Mouse (Mus musculus): ENCODE measurements at regions not wholly inside any gene's neighbourhood (a gene's known extent, or its start where the extent isn't known, plus 50 kb on each side); places are given as distances from the start of the nearest gene placed in this dataset.

GRCm38 (mm10) chr4:55708808-55709207, 176.5 kb upstream of the Klf4 start:
- Histone ChIP-seq H3K27me3 (no peaks in the 10 kb centered on the region), H3K27ac (no peak overlapping the region), H3K9ac (no peak overlapping the region), H3K9me3 (replicated peaks) (no peaks in the 10 kb centered on the region), H3K4me2 (no peak overlapping the region), H3K4me1 (peaks cover 15% of the 10 kb centered on the region), H3K36me3 (no peaks in the 10 kb centered on the region), H3K4me3 (replicated peaks) (no peak overlapping the region)
- 84% methylated on average over 2 of the region's 2 CpGs for whole genome bisulfite sequencing
- no peak for ATAC-seq (replicated peaks; ENCODE audit: low FRiP score)

GRCm38 (mm10) chr4:55707916-55708315, 175.7 kb upstream of the Klf4 start:
- H3K27me3 ChIP-seq: no peaks in the 10 kb centered on the region
- no peak overlapping the region for H3K4me3 ChIP-seq (replicated peaks)
- H3K27ac ChIP-seq: no peak overlapping the region
- peaks cover 15% of the 10 kb centered on the region for H3K4me1 ChIP-seq
- no peaks in the 10 kb centered on the region for H3K36me3 ChIP-seq
- no peak overlapping the region for H3K9ac ChIP-seq
- H3K4me2 ChIP-seq: no peak overlapping the region
- H3K9me3 ChIP-seq (replicated peaks): no peaks in the 10 kb centered on the region
- WGBS: 77% methylated on average over 10 of the region's 10 CpGs
- no peak for ATAC-seq (replicated peaks; ENCODE audit: low FRiP score)

DNA sequence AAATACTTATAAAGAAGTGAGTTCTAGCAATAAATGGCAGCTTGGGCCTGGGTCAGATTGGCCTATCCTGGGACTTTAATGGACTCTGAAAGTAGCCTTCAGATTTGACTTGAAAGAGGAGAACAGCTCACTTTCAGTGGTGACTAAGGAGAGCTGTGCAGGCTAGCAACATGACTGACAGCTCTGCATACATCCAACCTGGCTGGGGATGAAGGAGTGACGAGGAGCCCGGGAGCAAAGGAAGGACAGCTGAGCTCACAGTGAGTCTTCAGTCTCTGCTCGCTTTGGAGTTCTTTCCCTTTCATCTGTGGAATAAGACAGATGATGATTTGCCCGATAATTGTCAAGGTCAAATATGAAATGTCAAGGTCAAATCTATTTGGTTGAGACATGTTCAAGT, 172.7 kb upstream of the Klf4 start:
- WGBS: 84% methylated on average over 4 of the region's 4 CpGs

DNA sequence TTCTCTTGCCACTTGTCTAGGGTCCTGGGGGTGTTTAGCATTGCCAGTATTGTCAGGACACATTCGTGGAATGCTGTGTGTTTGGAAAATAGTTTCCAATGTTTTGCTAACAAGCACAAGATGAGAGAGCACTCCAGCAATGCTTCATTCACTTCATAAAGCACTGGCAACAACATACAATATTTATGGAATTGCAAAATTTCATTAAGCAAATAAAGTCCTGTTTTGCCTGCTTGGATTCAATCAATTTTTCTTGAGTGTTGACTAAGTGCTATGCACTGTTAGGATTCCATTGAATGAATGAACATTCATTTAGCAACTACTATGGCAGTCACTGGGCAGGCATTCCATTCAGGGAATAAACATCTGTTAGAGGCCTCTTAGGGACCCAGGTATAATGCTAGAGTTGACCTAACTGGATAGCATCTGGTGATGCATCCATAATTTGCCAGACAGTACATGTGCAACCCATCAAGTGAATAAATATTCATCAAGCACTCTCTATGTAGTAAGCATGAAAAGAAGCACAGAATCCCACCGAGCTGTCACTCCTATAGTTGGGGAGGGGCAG, 171.2 kb upstream of the Klf4 start:
- H3K9me3 ChIP-seq (replicated peaks): no peaks in the 10 kb centered on the region
- 86% methylated on average over 2 of the region's 2 CpGs for WGBS

More for the DNA sequence above, 172.7 kb upstream of the Klf4 start:
- no peak overlapping the region for H3K4me2 ChIP-seq
- H3K9ac ChIP-seq: no peak overlapping the region
- H3K4me1 ChIP-seq: no peaks in the 10 kb centered on the region
- H3K27ac ChIP-seq: no peak overlapping the region
- H3K36me3 ChIP-seq: no peaks in the 10 kb centered on the region
- ATAC-seq (replicated peaks; ENCODE audit: low FRiP score): no peak
- H3K9me3 ChIP-seq (replicated peaks): no peaks in the 10 kb centered on the region
- no peaks in the 10 kb centered on the region for H3K27me3 ChIP-seq
- H3K4me3 ChIP-seq (replicated peaks): no peak overlapping the region

DNA sequence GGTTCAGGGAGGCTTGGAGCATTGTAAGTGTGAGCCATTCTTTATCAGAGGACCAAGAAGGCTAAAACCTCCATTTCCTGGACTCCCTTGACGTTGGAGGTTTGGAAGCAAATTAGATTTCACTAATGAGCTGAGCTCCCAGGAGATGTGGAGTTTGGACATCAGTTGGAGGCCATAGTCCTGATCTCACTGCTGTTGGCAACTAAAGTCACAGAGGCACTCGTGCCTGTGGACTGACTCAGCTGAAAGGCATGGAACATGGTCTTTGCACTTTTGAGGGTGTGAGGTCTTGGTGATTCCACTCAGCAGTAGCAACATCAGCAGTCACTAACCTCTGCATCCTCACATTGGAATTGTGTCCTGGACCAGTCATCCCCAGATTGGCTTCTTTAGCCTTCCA, 169.1 kb upstream of the Klf4 start:
- no peak overlapping the region for H3K9ac ChIP-seq
- H3K9me3 ChIP-seq (replicated peaks): no peaks in the 10 kb centered on the region
- no peak overlapping the region for H3K27ac ChIP-seq
- no peak for ATAC-seq (replicated peaks; ENCODE audit: low FRiP score)
- H3K36me3 ChIP-seq: no peaks in the 10 kb centered on the region
- H3K27me3 ChIP-seq: no peaks in the 10 kb centered on the region
- no peaks in the 10 kb centered on the region for H3K4me1 ChIP-seq
- no peak overlapping the region for H3K4me3 ChIP-seq (replicated peaks)
- WGBS: 76% methylated on average over 2 of the region's 2 CpGs
- H3K4me2 ChIP-seq: no peak overlapping the region

More for the DNA sequence above, 171.2 kb upstream of the Klf4 start:
- no peaks in the 10 kb centered on the region for H3K4me1 ChIP-seq
- H3K27ac ChIP-seq: no peak overlapping the region
- no peak overlapping the region for H3K4me3 ChIP-seq (replicated peaks)
- H3K27me3 ChIP-seq: no peaks in the 10 kb centered on the region
- H3K4me2 ChIP-seq: no peak overlapping the region
- no peak for ATAC-seq (replicated peaks; ENCODE audit: low FRiP score)
- H3K36me3 ChIP-seq: no peaks in the 10 kb centered on the region
- H3K9ac ChIP-seq: no peak overlapping the region

- no peaks in the 10 kb centered on the region for H3K9me3 ChIP-seq (replicated peaks)
- no peak overlapping the region for H3K27ac ChIP-seq
- no peak overlapping the region for H3K4me2 ChIP-seq
- no peaks in the 10 kb centered on the region for H3K4me1 ChIP-seq
- H3K9ac ChIP-seq: no peak overlapping the region
- ATAC-seq (replicated peaks; ENCODE audit: low FRiP score): no peak
- no peaks in the 10 kb centered on the region for H3K27me3 ChIP-seq
- H3K4me3 ChIP-seq (replicated peaks): no peak overlapping the region
- H3K36me3 ChIP-seq: no peaks in the 10 kb centered on the region
- 61% methylated on average over 8 of the region's 8 CpGs for WGBS
These were observed 167.7 kb upstream of the Klf4 start for GRCm38 (mm10) chr4:55699917-55700316.

- 78% methylated on average over 5 of the region's 5 CpGs for WGBS
- Histone ChIP-seq H3K4me3 (replicated peaks) (no peak overlapping the region), H3K9me3 (replicated peaks) (no peaks in the 10 kb centered on the region), H3K9ac (no peak overlapping the region), H3K4me1 (no peaks in the 10 kb centered on the region), H3K36me3 (no peaks in the 10 kb centered on the region), H3K27ac (no peak overlapping the region), H3K27me3 (no peaks in the 10 kb centered on the region), H3K4me2 (no peak overlapping the region)
- no peak for ATAC-seq (replicated peaks; ENCODE audit: low FRiP score)
These were observed 166.9 kb upstream of the Klf4 start for GRCm38 (mm10) chr4:55699161-55699560.

DNA sequence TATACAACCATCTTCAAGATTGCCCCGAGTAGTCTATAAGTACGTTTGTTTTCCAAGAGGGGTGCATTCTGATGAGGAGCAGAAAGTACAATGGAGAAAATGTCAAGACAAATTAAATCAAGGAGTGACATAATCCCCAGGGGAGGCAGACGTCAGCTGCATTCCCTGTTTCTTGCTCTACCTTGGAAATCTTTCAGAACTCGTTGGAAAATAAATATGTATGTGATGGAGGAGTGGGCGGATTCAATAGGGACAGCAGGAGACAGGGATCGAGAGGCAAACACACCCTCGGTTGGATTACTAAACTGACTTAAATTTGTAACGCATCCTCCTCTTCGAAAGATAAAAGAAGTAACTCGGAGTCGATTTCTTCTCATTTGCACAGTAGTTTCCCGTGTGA, 164.8 kb upstream of the Klf4 start:
- WGBS: 68% methylated on average over 12 of the region's 12 CpGs

DNA sequence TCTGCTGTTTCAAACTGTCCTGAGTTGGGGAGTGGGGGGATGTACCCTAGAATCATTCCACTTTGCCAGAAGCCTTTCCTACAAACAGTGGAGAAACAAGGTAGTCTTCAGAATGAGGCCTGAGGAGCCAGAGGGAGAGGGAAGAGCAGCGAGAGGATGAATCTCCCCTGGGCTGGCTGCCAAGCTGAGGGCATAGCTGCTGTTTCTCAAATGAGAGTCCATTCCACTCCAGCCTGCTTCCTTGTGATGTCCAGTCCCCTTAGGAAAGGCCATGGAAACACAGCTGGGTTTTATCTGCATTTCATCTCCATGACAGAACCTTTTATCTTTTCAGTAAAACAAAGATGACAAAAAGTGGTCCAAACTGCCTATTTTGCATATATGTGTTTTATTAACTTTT, 164.2 kb upstream of the Klf4 start:
- Histone ChIP-seq H3K27ac (no peak overlapping the region), H3K9me3 (replicated peaks) (no peaks in the 10 kb centered on the region), H3K9ac (no peak overlapping the region), H3K4me2 (no peak overlapping the region), H3K4me3 (replicated peaks) (no peak overlapping the region), H3K36me3 (no peaks in the 10 kb centered on the region), H3K27me3 (no peaks in the 10 kb centered on the region), H3K4me1 (no peaks in the 10 kb centered on the region)
- 54% methylated on average over 1 of the region's 1 CpGs for WGBS
- no peak for ATAC-seq (replicated peaks; ENCODE audit: low FRiP score)

More for the DNA sequence above, 164.8 kb upstream of the Klf4 start:
- Histone ChIP-seq H3K27me3 (no peaks in the 10 kb centered on the region), H3K9ac (no peak overlapping the region), H3K9me3 (replicated peaks) (no peaks in the 10 kb centered on the region), H3K4me2 (no peak overlapping the region), H3K4me1 (no peaks in the 10 kb centered on the region), H3K27ac (no peak overlapping the region), H3K36me3 (no peaks in the 10 kb centered on the region), H3K4me3 (replicated peaks) (no peak overlapping the region)
- no peak for ATAC-seq (replicated peaks; ENCODE audit: low FRiP score)

DNA sequence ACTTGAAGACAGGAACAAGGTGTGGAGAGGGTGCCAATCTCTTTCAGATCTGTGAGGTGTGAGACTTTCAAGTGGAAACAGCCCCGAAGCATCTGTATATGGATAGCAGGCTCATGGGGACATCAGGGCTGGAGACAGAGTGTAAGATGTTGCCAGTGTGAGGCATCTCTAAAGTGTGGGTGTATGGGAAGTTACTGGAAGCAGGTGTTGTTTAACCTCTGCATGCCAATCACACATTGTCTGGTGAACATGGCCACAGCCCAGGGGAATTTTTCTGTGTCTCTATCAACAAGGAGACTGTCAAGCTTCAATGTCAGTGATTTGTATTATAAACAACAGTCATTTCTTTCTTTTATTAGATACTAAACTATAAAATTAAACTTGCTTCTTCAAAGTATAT, 163.0 kb upstream of the Klf4 start:
- no peaks in the 10 kb centered on the region for H3K27me3 ChIP-seq
- no peaks in the 10 kb centered on the region for H3K9me3 ChIP-seq (replicated peaks)
- WGBS: 96% methylated on average over 1 of the region's 1 CpGs
- no peak overlapping the region for H3K27ac ChIP-seq
- no peak overlapping the region for H3K4me2 ChIP-seq
- ATAC-seq (replicated peaks; ENCODE audit: low FRiP score): no peak
- H3K9ac ChIP-seq: no peak overlapping the region
- no peaks in the 10 kb centered on the region for H3K4me1 ChIP-seq
- H3K36me3 ChIP-seq: no peaks in the 10 kb centered on the region
- no peak overlapping the region for H3K4me3 ChIP-seq (replicated peaks)

DNA sequence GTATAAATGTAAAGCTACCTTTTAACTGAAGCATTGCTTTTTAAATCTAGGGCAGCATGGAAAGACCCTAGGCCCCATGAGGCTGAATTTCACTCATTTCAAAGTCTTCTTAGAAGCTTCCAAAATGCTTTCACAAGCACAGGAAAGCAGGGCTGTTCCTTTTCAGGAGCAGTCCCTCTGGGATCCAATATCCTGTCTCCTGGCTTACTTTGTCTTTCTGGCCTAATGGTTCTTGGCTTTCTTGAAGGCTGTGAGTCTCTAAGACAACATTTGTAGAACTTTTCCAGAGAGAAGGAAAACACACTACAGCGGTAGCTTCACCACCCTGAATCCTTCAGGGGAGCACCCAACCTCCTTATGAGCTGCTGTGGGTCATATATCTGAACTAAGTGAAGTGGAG, 157.2 kb upstream of the Klf4 start:
- 69% methylated on average over 1 of the region's 1 CpGs for WGBS

GRCm38 (mm10) chr4:55686771-55687170, 154.5 kb upstream of the Klf4 start:
- no peak for ATAC-seq (replicated peaks; ENCODE audit: low FRiP score)
- Histone ChIP-seq H3K9ac (no peak overlapping the region), H3K4me1 (0 out of 2 replicates have a peak, but pooled peaks cover 3% of the 10 kb centered on the region), H3K36me3 (no peaks in the 10 kb centered on the region), H3K27me3 (no peaks in the 10 kb centered on the region), H3K4me2 (no peak overlapping the region), H3K4me3 (replicated peaks) (no peak overlapping the region), H3K27ac (no peak overlapping the region), H3K9me3 (replicated peaks) (no peaks in the 10 kb centered on the region)
- WGBS: 93% methylated on average over 3 of the region's 3 CpGs

More for the DNA sequence above, 157.2 kb upstream of the Klf4 start:
- H3K4me2 ChIP-seq: no peak overlapping the region
- H3K27ac ChIP-seq: no peak overlapping the region
- no peaks in the 10 kb centered on the region for H3K27me3 ChIP-seq
- ATAC-seq (replicated peaks; ENCODE audit: low FRiP score): no peak
- H3K36me3 ChIP-seq: no peaks in the 10 kb centered on the region
- H3K4me3 ChIP-seq (replicated peaks): no peak overlapping the region
- no peak overlapping the region for H3K9ac ChIP-seq
- no peaks in the 10 kb centered on the region for H3K9me3 ChIP-seq (replicated peaks)
- no peaks in the 10 kb centered on the region for H3K4me1 ChIP-seq

GRCm38 (mm10) chr4:55672288-55672687, 140.0 kb upstream of the Klf4 start:
- H3K4me2 ChIP-seq: no peak overlapping the region
- 39% methylated on average over 6 of the region's 6 CpGs for WGBS
- no peak overlapping the region for H3K4me3 ChIP-seq (replicated peaks)
- H3K27ac ChIP-seq: peak overlapping the region; percentile 6; the same call in 1 of the 2 replicates
- ATAC-seq (replicated peaks; ENCODE audit: low FRiP score): no peak
- no peaks in the 10 kb centered on the region for H3K27me3 ChIP-seq
- H3K9me3 ChIP-seq (replicated peaks): no peaks in the 10 kb centered on the region
- H3K36me3 ChIP-seq: no peaks in the 10 kb centered on the region
- no peaks in the 10 kb centered on the region for H3K4me1 ChIP-seq
- H3K9ac ChIP-seq: no peak overlapping the region

Measured in kidney, embryonic 15.5 days (tissue).